Mouse (Mus musculus): ENCODE measurements around the gene Polg2. TPM values are rescaled to one million over a fixed set of nuclear protein-coding genes. Genes with fewer than 3 reads are reported as not detected.
"Not testable (repeated sequence)": the region's sequence is repeated elsewhere in the genome, so short reads cannot be mapped to it uniquely, and the experiment has no call there.

Gene Polg2
- polyA plus RNA-seq, 1 experiment, result 6.3 TPM

DNA sequence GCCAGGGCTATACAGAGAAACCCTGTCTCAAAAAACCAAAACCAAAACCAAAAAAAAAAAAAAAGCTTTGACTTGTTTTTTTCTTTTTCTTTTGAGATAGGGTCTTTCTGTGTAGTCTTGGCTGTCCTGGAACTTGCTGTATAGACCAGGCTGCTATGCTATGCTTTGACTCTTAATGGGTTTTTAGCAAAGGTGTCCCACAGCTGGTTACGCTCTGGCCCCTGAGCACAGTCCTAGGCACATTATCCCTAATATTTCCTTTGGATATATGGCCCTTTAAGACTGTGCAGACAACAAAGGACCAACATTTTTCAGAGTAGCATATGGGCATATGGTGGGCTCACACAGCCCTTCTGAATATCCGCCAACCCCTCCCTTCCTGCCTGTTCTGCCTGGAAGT lies 40.2 kb downstream of the Polg2 start:
- Histone ChIP-seq H3K4me3 (replicated peaks; ENCODE audit: extremely low read depth, low read depth, low read length) (no peak overlapping the region), H3K4me1 (ENCODE audit: control insufficient read depth, insufficient read depth, low read length) (no peaks in the 10 kb centered on the region)
- no peak for DNase-seq
- WGBS, result 89% methylated on average over 2 of the region's 2 CpGs
- no peak for TF ChIP-seq CTCF (IDR thresholded peaks at IDR 0.05; ENCODE audit: insufficient read depth, low read length)
- no peak for TF ChIP-seq POLR2A (IDR thresholded peaks at IDR 0.05; ENCODE audit: borderline replicate concordance, extremely low read depth, low read depth, low read length)

DNA sequence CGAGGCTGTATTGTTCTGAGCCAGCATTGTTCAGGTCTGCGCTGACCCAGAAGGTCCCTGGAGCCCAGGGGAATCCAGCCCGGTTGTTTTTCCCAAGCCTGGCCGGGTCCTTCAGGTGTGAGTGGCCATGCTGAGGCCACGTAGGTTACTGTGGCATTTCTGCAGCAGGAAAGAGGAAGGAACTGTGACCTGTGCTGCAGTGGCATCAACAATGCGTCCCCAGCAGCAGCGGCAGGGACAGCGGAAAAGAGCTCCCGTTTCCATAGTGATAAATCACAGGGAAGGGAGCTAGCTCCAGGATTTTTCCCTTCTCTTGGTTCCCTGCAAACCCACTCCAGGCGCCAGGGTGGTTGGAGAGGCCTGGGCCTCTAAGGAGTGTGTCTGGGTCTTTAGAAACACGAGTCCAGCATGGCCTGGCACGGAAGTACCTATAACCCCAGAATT lies 42.1 kb downstream of the Polg2 start:
- TF ChIP-seq CTCF (IDR thresholded peaks at IDR 0.05; ENCODE audit: insufficient read depth, low read length) (no peak), POLR2A (IDR thresholded peaks at IDR 0.05; ENCODE audit: borderline replicate concordance, extremely low read depth, low read depth, low read length) (no peak)
- H3K4me3 ChIP-seq (replicated peaks; ENCODE audit: extremely low read depth, low read depth, low read length), result no peak overlapping the region
- 34% methylated on average over 12 of the region's 12 CpGs for WGBS
- H3K4me1 ChIP-seq (ENCODE audit: control insufficient read depth, insufficient read depth, low read length), result 0 out of 2 replicates have a peak, but pooled peaks cover 2% of the 10 kb centered on the region
- DNase-seq, result no peak

DNA sequence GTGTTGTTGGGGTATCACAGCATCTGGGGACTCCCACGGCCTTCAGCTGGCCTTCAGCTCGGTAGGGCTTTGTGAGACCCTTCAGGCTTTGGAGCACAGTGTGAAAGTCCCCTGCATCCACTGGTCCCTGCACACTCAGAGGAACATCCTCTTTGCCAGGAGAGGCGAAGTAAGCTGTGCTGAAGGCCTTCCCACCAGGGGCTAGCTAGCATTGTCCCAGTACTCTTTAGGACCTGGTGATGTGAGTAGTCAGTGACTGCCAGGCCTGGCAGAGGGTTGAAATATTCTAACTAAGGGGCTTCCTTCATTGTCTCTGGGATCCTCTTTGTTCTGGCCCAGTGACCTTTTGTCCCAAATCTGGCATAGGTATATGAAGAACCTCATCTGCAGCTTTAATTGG lies 42.7 kb downstream of the Polg2 start:
- H3K4me1 ChIP-seq (ENCODE audit: control insufficient read depth, insufficient read depth, low read length), result 0 out of 2 replicates have a peak, but pooled peaks cover 2% of the 10 kb centered on the region
- 84% methylated on average over 3 of the region's 3 CpGs for WGBS
- H3K4me3 ChIP-seq (replicated peaks; ENCODE audit: extremely low read depth, low read depth, low read length), result no peak overlapping the region
- no peak for DNase-seq
- TF ChIP-seq POLR2A (IDR thresholded peaks at IDR 0.05; ENCODE audit: borderline replicate concordance, extremely low read depth, low read depth, low read length) (no peak), CTCF (IDR thresholded peaks at IDR 0.05; ENCODE audit: insufficient read depth, low read length) (no peak)

DNA sequence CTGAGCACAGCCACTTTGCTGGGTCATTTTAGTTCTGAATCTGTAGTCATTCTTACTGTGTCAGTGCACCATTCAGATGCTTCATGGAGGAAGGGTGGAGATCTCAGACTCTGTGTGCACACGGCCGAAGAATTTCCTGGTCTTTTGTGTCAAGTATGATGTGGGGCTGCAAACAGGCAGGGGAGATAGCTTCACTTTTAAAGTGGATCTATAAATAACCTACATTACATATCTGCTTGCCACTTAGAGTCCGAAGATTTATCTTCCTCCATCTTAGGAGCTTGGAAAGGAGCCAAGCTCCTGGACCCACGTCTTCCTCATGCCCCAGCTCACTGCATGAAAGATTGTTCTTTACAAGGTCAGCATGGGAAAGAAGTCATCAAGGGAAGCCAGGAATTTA lies 48.6 kb downstream of the Polg2 start:
- TF ChIP-seq CTCF (IDR thresholded peaks at IDR 0.05; ENCODE audit: insufficient read depth, low read length) (no peak), POLR2A (IDR thresholded peaks at IDR 0.05; ENCODE audit: borderline replicate concordance, extremely low read depth, low read depth, low read length) (no peak)
- Histone ChIP-seq H3K4me3 (replicated peaks; ENCODE audit: extremely low read depth, low read depth, low read length) (no peak overlapping the region), H3K4me1 (ENCODE audit: control insufficient read depth, insufficient read depth, low read length) (peaks cover 6% of the 10 kb centered on the region)
- DNase-seq, result no peak
- 25% methylated on average over 4 of the region's 4 CpGs for WGBS

DNA sequence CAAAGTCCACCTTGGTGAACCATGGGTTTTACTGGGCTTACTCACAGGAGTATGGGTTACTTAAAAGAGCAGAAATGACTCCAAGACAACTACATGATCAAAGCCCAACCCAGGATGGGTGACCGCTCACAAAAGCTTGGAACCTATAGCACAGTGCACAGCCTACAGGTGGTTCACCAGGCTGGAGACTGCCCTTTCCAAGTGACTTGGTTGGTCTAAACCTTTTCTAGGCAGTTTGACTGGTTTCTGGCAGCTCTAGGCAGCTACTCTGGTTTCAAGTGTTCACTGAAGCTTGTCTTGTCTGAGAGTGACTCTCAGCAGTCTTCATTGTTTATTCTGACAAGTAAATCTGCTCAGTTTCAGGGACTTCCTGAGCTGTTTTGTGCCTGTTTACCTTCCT lies 49.7 kb downstream of the Polg2 start:
- 97% methylated on average over 1 of the region's 1 CpGs for WGBS
- no peak for TF ChIP-seq POLR2A (IDR thresholded peaks at IDR 0.05; ENCODE audit: borderline replicate concordance, extremely low read depth, low read depth, low read length)
- no peak for TF ChIP-seq CTCF (IDR thresholded peaks at IDR 0.05; ENCODE audit: insufficient read depth, low read length)
- DNase-seq, result no peak
- Histone ChIP-seq H3K4me3 (replicated peaks; ENCODE audit: extremely low read depth, low read depth, low read length) (no peak overlapping the region), H3K4me1 (ENCODE audit: control insufficient read depth, insufficient read depth, low read length) (peaks cover 6% of the 10 kb centered on the region)

DNA sequence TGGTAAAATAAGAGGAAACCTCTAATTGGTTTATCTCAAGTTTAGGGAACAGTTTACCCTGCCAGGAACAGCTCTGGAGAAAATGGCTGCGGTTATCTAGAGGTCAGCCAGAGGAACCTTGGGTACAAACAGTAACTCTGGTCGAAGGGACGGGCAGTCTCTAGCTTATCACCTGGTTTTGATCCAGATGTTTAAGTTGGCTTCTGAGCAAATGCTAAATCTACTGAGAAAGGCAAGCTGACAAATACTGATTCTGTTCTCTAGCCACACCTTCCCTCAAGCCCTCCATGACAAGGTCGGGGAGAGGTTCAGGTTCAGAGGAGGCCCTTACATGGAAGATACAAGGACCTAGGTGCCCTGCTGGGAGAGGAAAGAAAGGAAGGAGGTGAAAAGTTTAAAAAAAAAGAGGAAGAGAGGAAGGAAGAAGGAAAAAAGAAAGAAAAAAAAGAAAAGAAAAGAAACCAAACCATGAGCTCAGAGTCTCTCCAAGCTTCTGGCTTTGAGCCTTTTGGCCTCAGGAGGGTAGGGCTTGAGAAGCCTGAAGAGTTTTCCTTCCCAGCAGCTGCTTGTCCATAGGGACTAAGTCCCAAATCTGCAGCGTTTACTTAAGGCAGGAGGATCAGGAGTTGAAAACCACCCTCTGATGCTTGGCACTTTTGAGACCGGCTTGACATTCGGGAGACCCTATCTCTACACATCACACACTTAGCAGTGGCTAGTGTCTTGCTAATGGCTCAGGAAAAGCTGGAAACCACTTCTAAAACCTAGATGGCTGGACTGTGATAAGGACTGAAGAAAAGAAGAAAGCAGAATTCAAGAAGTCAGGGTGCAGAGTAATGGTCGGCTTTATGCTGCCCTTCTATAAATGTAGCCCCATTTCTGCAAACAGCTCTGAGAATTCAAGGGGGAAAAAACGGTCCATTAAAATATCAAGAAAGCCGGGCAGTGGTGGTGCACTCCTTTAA lies 50.7 kb downstream of the Polg2 start:
- no peak for DNase-seq
- peaks cover 5% of the 10 kb centered on the region for H3K4me1 ChIP-seq (ENCODE audit: control insufficient read depth, insufficient read depth, low read length)
- H3K4me3 ChIP-seq (replicated peaks; ENCODE audit: extremely low read depth, low read depth, low read length), result no peak overlapping the region
- TF ChIP-seq CTCF (IDR thresholded peaks at IDR 0.05; ENCODE audit: insufficient read depth, low read length) (no peak), POLR2A (IDR thresholded peaks at IDR 0.05; ENCODE audit: borderline replicate concordance, extremely low read depth, low read depth, low read length) (no peak)
- 69% methylated on average over 10 of the region's 10 CpGs for WGBS

DNA sequence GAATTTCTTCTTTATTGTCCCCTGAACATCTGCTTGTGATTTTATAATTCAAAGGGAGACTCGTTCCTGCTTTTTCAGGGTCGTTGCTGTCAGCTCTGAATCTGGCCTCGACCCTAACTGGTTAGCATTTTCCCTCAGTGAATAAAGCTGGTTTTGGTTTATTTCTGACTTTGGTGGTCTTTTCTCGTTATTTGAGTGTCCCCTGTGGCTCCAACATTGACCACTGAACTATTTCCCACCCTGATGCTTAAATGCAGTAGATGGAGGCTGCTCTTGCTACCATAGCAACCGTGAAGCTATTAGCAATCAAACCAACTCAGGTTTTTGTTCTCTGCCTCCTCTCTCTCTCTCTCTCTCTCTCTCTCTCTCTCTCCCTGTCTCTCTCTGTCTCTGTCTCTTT lies 51.4 kb downstream of the Polg2 start:
- WGBS, result 84% methylated on average over 5 of the region's 5 CpGs
- TF ChIP-seq POLR2A (IDR thresholded peaks at IDR 0.05; ENCODE audit: borderline replicate concordance, extremely low read depth, low read depth, low read length), result no peak
- TF ChIP-seq CTCF (IDR thresholded peaks at IDR 0.05; ENCODE audit: insufficient read depth, low read length), result no peak
- Histone ChIP-seq H3K4me1 (ENCODE audit: control insufficient read depth, insufficient read depth, low read length) (peaks cover 5% of the 10 kb centered on the region), H3K4me3 (replicated peaks; ENCODE audit: extremely low read depth, low read depth, low read length) (no peak overlapping the region)
- no peak for DNase-seq

DNA sequence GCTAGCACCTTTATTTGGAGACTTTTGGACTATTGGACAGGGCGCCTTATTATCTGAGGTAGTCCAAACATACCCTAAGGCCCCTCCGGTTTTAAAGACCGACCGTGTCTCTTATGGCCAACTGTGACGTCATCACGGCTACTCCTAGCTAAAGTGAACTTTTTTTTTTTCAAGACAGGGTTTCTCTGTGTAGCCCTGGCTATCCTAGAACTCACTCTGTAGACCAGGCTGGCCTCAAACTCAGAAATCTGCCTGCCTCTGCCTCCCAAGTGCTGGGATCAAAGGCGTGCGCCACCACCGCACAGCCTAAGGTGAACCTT lies 54.5 kb downstream of the Polg2 start:
- not testable (repeated sequence) for H3K4me1 ChIP-seq (ENCODE audit: control insufficient read depth, insufficient read depth, low read length); H3K4me3 ChIP-seq (replicated peaks; ENCODE audit: extremely low read depth, low read depth, low read length); DNase-seq
- WGBS, result 94% methylated on average over 9 of the region's 9 CpGs

DNA sequence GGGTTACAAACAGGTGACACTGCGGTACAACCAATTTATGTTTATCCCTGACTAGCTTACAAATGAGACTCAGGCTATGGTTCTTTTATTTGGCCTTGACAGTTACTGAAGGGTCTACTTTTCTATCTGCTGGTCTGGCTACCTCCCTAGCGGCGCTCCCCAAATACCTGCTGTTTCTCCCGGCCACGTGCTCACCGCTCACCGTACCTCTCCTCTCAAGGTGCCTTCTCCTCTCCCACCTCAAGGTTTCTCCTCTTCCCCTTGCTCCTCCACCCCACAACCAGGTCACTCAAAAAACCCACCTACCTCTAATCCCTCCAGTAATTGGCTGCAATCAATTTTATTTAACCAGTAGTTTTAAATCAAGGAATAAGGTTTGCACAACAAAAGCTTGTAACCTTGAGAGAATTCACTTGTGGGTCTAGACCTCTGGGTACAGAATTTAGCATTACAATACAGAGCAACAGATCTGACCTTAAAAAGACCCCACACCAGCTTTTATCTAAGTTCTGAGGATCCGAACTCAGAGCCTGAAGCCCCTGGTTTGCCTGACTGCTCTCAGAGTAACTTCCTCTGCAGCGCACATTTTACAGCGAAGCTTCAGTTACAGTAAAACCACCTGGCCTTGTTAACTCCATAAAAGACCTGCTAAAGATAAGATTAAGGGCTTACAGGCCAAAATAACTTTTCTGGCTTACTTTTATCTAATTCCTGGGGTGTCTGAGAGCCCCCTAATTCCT lies 55.0 kb downstream of the Polg2 start:
- TF ChIP-seq CTCF (IDR thresholded peaks at IDR 0.05; ENCODE audit: insufficient read depth, low read length) (no peak), POLR2A (IDR thresholded peaks at IDR 0.05; ENCODE audit: borderline replicate concordance, extremely low read depth, low read depth, low read length) (no peak)
- Histone ChIP-seq H3K4me3 (replicated peaks; ENCODE audit: extremely low read depth, low read depth, low read length) (no peak overlapping the region), H3K4me1 (ENCODE audit: control insufficient read depth, insufficient read depth, low read length) (peaks cover 4% of the 10 kb centered on the region; the same call in 1 of the 2 replicates)
- WGBS, result 93% methylated on average over 10 of the region's 10 CpGs
- no peak for DNase-seq
